Mouse (Mus musculus): ENCODE results near the gene Ppp1r15a. TPM values are rescaled to one million over a fixed set of nuclear protein-coding genes. Genes with fewer than 3 reads are reported as not detected.

The Ppp1r15a gene
- total and polyA plus RNA-seq, 2 experiments: 4.3 to 14.9 TPM

- TF ChIP-seq POLR2A (IDR thresholded peaks at IDR 0.05; ENCODE audit: extremely low read depth, insufficient read depth, low read length) (no peak), CTCF (IDR thresholded peaks at IDR 0.05; ENCODE audit: low read depth, low read length) (no peak)
- Histone ChIP-seq H3K79me2 (ENCODE audit: control insufficient read depth, insufficient read depth, low read length) (no peaks in the 10 kb centered on the region), H3K9ac (ENCODE audit: low read depth, low read length) (peak within 1 kb of the TSS; percentile 23), H3K4me3 (ENCODE audit: insufficient read depth, low read depth, low read length) (no peak within 1 kb of the TSS), H3K4me1 (ENCODE audit: control insufficient read depth, insufficient read depth, low read length) (peaks cover 8% of the 10 kb centered on the region), H3K27ac (replicated peaks; ENCODE audit: insufficient read depth, low read depth, low read length) (peak within 1 kb of the TSS; percentile 64), H3K36me3 (ENCODE audit: control insufficient read depth, insufficient read depth, low read length) (no peaks in the 10 kb centered on the region), H3K27me3 (ENCODE audit: control insufficient read depth, insufficient read depth, low read length) (no peaks in the 10 kb centered on the region)
- DNase-seq (ENCODE audit: extremely low read depth, low read depth, low spot score): no peak
- WGBS: 65% methylated on average over 8 of the region's 8 CpGs
Measured at GRCm38 (mm10) chr7:45554744-45555143, 28.7 kb upstream of the Ppp1r15a start, which contains the start of gene Hsd17b14. Gene Hsd17b14 (plus strand): TSS chr7:45554893.

GRCm38 (mm10) chr7:45553990-45554389 is 27.9 kb upstream of the Ppp1r15a start:
- Histone ChIP-seq H3K4me1 (ENCODE audit: control insufficient read depth, insufficient read depth, low read length) (peaks cover 8% of the 10 kb centered on the region), H3K9ac (ENCODE audit: low read depth, low read length) (peak overlapping the region; percentile 23; the same call in 1 of the 2 replicates), H3K27ac (replicated peaks; ENCODE audit: insufficient read depth, low read depth, low read length) (peak overlapping the region; percentile 64), H3K4me3 (ENCODE audit: insufficient read depth, low read depth, low read length) (no peak overlapping the region), H3K27me3 (ENCODE audit: control insufficient read depth, insufficient read depth, low read length) (no peaks in the 10 kb centered on the region), H3K36me3 (ENCODE audit: control insufficient read depth, insufficient read depth, low read length) (no peaks in the 10 kb centered on the region), H3K79me2 (ENCODE audit: control insufficient read depth, insufficient read depth, low read length) (no peaks in the 10 kb centered on the region)
- TF ChIP-seq CTCF (IDR thresholded peaks at IDR 0.05; ENCODE audit: low read depth, low read length) (no peak), POLR2A (IDR thresholded peaks at IDR 0.05; ENCODE audit: extremely low read depth, insufficient read depth, low read length) (no peak)
- DNase-seq (ENCODE audit: extremely low read depth, low read depth, low spot score): peak; percentile 89
- 23% methylated on average over 2 of the region's 2 CpGs for WGBS

GRCm38 (mm10) chr7:45553519-45553918 is 27.5 kb upstream of the Ppp1r15a start:
- Histone ChIP-seq H3K27me3 (ENCODE audit: control insufficient read depth, insufficient read depth, low read length) (no peaks in the 10 kb centered on the region), H3K4me1 (ENCODE audit: control insufficient read depth, insufficient read depth, low read length) (peaks cover 8% of the 10 kb centered on the region), H3K27ac (replicated peaks; ENCODE audit: insufficient read depth, low read depth, low read length) (peak overlapping the region; percentile 64), H3K4me3 (ENCODE audit: insufficient read depth, low read depth, low read length) (no peak overlapping the region), H3K9ac (ENCODE audit: low read depth, low read length) (peak overlapping the region; percentile 23), H3K36me3 (ENCODE audit: control insufficient read depth, insufficient read depth, low read length) (no peaks in the 10 kb centered on the region), H3K79me2 (ENCODE audit: control insufficient read depth, insufficient read depth, low read length) (no peaks in the 10 kb centered on the region)
- WGBS: 78% methylated on average over 8 of the region's 8 CpGs
- DNase-seq (ENCODE audit: extremely low read depth, low read depth, low spot score): peak; percentile 49
- TF ChIP-seq CTCF (IDR thresholded peaks at IDR 0.05; ENCODE audit: low read depth, low read length): no peak

- DNase-seq (ENCODE audit: extremely low read depth, low read depth, low spot score): no peak
- H3K4me1 ChIP-seq (ENCODE audit: control insufficient read depth, insufficient read depth, low read length): peaks cover 8% of the 10 kb centered on the region
- H3K27me3 ChIP-seq (ENCODE audit: control insufficient read depth, insufficient read depth, low read length): no peaks in the 10 kb centered on the region
- no peak overlapping the region for H3K4me3 ChIP-seq (ENCODE audit: insufficient read depth, low read depth, low read length)
- H3K79me2 ChIP-seq (ENCODE audit: control insufficient read depth, insufficient read depth, low read length): no peaks in the 10 kb centered on the region
- 87% methylated on average over 8 of the region's 8 CpGs for WGBS
- H3K9ac ChIP-seq (ENCODE audit: low read depth, low read length): no peak overlapping the region
- TF ChIP-seq POLR2A (IDR thresholded peaks at IDR 0.05; ENCODE audit: extremely low read depth, insufficient read depth, low read length) (no peak), CTCF (IDR thresholded peaks at IDR 0.05; ENCODE audit: low read depth, low read length) (no peak)
- H3K27ac ChIP-seq (replicated peaks; ENCODE audit: insufficient read depth, low read depth, low read length): no peak overlapping the region
- H3K36me3 ChIP-seq (ENCODE audit: control insufficient read depth, insufficient read depth, low read length): no peaks in the 10 kb centered on the region
Measured at GRCm38 (mm10) chr7:45551512-45551883, 25.4 kb upstream of the Ppp1r15a start.

- Histone ChIP-seq H3K9ac (ENCODE audit: low read depth, low read length) (no peak overlapping the region), H3K4me1 (ENCODE audit: control insufficient read depth, insufficient read depth, low read length) (peaks cover 8% of the 10 kb centered on the region), H3K4me3 (ENCODE audit: insufficient read depth, low read depth, low read length) (no peak overlapping the region), H3K36me3 (ENCODE audit: control insufficient read depth, insufficient read depth, low read length) (no peaks in the 10 kb centered on the region), H3K27me3 (ENCODE audit: control insufficient read depth, insufficient read depth, low read length) (no peaks in the 10 kb centered on the region), H3K79me2 (ENCODE audit: control insufficient read depth, insufficient read depth, low read length) (no peaks in the 10 kb centered on the region), H3K27ac (replicated peaks; ENCODE audit: insufficient read depth, low read depth, low read length) (no peak overlapping the region)
- WGBS: 71% methylated on average over 11 of the region's 11 CpGs
- no peak for DNase-seq (ENCODE audit: extremely low read depth, low read depth, low spot score)
- no peak for TF ChIP-seq CTCF (IDR thresholded peaks at IDR 0.05; ENCODE audit: low read depth, low read length)
- no peak for TF ChIP-seq POLR2A (IDR thresholded peaks at IDR 0.05; ENCODE audit: extremely low read depth, insufficient read depth, low read length)
Measured at GRCm38 (mm10) chr7:45550821-45551511, 24.9 kb upstream of the Ppp1r15a start.

All from liver, adult 2 months (tissue).